Mouse (Mus musculus) C2C12 (cell line): ENCODE data around the gene Gramd1b.
A peak's percentile ranks its signal among the peaks of the same experiment; 100 is the strongest.

Experiments
- CEBPB ChIP-seq: IDR thresholded peaks from one replicate; pipeline ENCODE4 v1.6.1; 2011; ENCODE audit warnings: low read depth, mild to moderate bottlenecking, control low read depth, moderate library complexity
- CTCF ChIP-seq: IDR thresholded peaks from one replicate; pipeline ENCODE4 v1.5.1; 2011; ENCODE audit not compliant: control insufficient read depth, insufficient read depth, insufficient read length
- FOSL1 ChIP-seq: IDR thresholded peaks from one replicate; pipeline ENCODE4 v1.8.0; 2011; ENCODE audit warnings: mild to moderate bottlenecking, low read length; ENCODE audit not compliant: poor library complexity, insufficient read depth, severe bottlenecking
- MAX ChIP-seq: IDR thresholded peaks from one replicate; pipeline ENCODE4 v1.6.1; 2011; ENCODE audit warnings: mild to moderate bottlenecking, control low read depth
- MYOD1 ChIP-seq: IDR thresholded peaks from one replicate; pipeline ENCODE4 v1.6.1; 2011; ENCODE audit warnings: low read depth; ENCODE audit not compliant: control insufficient read depth, insufficient read length
- MYOG ChIP-seq: IDR thresholded peaks from one replicate; pipeline ENCODE4 v1.6.1; 2011; ENCODE audit not compliant: control insufficient read depth, insufficient read length; ENCODE audit errors: extremely low read depth
- USF1 ChIP-seq: IDR thresholded peaks from one replicate; pipeline ENCODE4 v1.6.1; 2011; ENCODE audit warnings: low read depth, mild to moderate bottlenecking, control low read depth, moderate library complexity

DNA sequence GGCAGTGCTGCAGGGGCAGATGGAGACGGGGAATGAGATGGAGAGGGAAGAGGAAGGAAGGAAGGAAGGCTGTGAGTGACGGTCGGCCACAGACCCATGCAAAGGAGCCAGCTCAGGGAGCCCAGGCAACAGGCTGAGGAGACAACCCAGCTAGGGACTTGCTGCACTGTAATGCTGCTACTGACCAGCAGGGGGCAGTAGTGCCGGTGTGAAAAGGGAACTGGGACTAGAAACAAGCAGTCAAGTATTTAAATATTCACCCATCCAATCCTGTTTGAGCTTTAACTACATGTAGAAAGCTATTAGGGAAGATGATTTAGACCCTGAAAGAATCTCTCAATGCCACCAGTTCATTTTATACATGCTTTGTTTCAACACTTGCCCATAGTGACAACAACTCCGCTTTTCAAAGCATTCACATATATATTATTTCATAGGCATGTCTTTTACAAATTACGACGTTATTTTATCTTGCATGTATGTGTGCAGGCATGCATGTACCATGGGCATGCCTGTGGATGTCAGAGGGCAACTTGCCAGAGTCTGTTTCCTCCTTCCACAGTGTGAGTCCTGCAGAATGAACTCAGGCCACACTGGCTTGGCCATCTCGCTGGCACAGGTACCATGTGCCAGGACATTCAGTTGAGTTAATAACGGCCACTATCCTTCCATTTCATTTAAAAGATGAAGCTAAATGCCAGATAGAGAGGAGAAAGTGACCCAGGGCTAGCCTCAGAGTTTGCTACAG, 197.4 kb downstream of the Gramd1b start:
- TF ChIP-seq CTCF (peak; percentile 63), MYOD1 (no peak), USF1 (no peak), CEBPB (no peak), MAX (no peak), MYOG (no peak), FOSL1 (no peak)
